Mouse (Mus musculus): ENCODE results near the gene Usp50. TPM values are rescaled to one million over a fixed set of nuclear protein-coding genes. Genes with fewer than 3 reads are reported as not detected.

Usp50 gene
- polyA plus RNA-seq (2015; fragmentation: Nextera tagmentation; extraction: Ambion mirVana) = 1.0 and 1.3 TPM in 2 replicates

DNA sequence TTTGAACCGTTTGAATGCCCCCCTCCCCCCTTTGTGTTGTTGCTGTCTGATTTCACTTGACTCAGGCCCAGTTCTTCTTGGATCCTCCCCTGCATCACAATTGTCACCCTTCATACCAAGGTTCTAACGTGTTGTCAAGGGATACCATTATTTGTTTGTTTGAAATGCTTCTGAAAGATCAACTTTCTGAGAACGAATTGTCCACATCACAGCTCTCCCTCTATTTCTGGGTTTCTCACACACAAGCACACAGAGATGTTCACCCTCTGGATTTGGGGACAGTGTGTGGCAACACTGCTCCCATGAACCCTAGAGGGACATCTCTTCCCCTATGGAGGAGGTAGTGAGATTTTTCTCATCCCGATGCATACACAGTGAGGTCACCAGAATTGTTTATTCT, at the start of gene Usp50:
Usp50 (minus strand) TSS at position 101 of the 400 bp plus-strand sequence.
- no peak for ATAC-seq (ENCODE audit: insufficient read depth)

DNA sequence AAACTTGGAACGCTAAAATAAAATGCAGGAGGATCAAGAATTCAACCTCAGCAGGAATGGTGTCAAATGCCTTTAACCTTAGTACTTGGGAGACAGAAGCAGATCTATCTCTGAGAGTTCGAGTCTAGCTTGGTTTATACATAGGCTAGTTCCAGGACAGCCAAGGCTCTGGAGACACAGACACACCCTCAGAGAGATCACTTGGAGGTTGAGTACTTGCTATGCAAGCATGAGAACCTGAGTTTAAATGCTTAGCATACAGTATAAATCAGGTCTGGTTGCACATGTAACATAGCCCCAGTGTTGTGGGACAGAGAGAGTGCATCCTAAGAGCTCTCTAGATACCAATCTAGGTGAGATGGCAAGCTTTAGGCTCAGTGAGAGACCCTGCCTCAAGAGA, 34.1 kb upstream of the Usp50 start:
- WGBS (ENCODE audit: insufficient replicate concordance) = 69% methylated on average over 2 of the region's 2 CpGs
- ATAC-seq (ENCODE audit: insufficient read depth) = peak; percentile 56
- Histone ChIP-seq H3K27ac (replicated peaks) (peak overlapping the region; percentile 61), H3K4me2 (no peak overlapping the region), H3K36me3 (replicated peaks) (peaks cover 46% of the 10 kb centered on the region), H3K27me3 (no peaks in the 10 kb centered on the region), H3K9me3 (replicated peaks) (no peaks in the 10 kb centered on the region), H3K4me1 (replicated peaks) (peaks cover 37% of the 10 kb centered on the region), H3K4me3 (replicated peaks) (no peak overlapping the region), H3K9ac (no peak overlapping the region)

More for the DNA sequence above, at the start of gene Usp50:
- WGBS (ENCODE audit: insufficient replicate concordance) = 51% methylated on average over 4 of the region's 4 CpGs
- no peak within 1 kb of the TSS for H3K27ac ChIP-seq (replicated peaks)
- no peak within 1 kb of the TSS for H3K4me2 ChIP-seq
- H3K4me1 ChIP-seq (replicated peaks) = peaks cover 6% of the 10 kb centered on the region
- H3K9me3 ChIP-seq (replicated peaks) = no peaks in the 10 kb centered on the region
- H3K9ac ChIP-seq = no peak within 1 kb of the TSS
- no peak within 1 kb of the TSS for H3K4me3 ChIP-seq (replicated peaks)
- H3K27me3 ChIP-seq = no peaks in the 10 kb centered on the region
- H3K36me3 ChIP-seq (replicated peaks) = no peaks in the 10 kb centered on the region

DNA sequence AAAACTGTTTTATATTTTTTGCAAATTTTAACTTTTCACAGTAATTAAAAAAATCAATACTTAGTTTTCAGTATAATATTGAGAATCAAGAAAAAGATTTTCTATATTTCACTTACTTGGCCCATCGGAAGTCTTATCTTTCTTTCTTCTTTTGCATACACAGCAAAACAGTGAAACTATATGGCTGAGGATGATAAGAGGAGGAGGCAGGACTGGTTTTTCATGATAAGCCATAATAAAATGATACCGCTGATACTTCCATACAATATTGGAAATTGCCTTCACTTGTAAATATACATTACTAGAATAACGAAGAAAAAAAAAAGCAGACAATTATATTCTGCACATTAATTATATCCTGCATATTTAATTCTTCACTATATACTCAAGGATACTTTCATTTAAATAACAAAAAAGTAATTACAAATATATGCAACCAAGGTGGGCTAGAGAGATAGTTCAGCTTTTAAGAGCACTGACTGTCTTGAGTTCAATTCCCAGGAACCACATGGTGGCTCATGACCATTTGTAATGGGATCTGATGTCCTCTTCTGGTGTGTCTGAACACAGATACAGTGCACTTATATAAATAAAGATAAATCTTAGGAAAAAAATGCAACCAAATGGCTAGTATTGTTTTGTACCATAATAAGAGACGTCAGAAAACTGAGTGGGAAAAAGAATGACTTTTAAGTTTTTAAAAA, 33.5 kb upstream of the Usp50 start:
- no peak overlapping the region for H3K4me3 ChIP-seq (replicated peaks)
- WGBS (ENCODE audit: insufficient replicate concordance) = 30% methylated on average over 4 of the region's 4 CpGs
- H3K4me2 ChIP-seq = no peak overlapping the region; the same call in 1 of the 2 replicates
- H3K9me3 ChIP-seq (replicated peaks) = no peaks in the 10 kb centered on the region
- peaks cover 37% of the 10 kb centered on the region for H3K4me1 ChIP-seq (replicated peaks)
- peaks cover 49% of the 10 kb centered on the region for H3K36me3 ChIP-seq (replicated peaks)
- peak; percentile 50; the same call in 1 of the 2 replicates for ATAC-seq (ENCODE audit: insufficient read depth)
- no peak overlapping the region for H3K9ac ChIP-seq
- H3K27ac ChIP-seq (replicated peaks) = peak overlapping the region; percentile 70
- no peaks in the 10 kb centered on the region for H3K27me3 ChIP-seq

DNA sequence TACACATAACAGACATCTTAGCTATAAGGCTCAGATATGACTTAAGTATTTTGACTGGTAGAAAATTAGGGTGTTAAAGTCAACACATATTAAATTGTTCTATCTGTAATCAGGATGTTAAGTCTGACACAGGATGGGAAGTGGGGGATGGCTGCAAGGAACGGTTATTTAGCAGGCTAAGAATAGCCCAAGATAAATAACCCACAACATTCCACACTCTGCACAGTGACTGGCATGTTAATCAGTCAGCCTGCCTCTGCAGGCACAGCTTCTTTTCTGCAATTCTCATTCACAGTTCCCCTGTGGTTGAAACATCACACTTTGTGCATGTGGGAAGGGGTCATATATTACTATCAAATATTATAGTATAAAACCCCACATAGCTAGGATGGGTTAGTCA, 32.6 kb upstream of the Usp50 start:
- Histone ChIP-seq H3K4me3 (replicated peaks) (no peak overlapping the region), H3K9me3 (replicated peaks) (no peaks in the 10 kb centered on the region), H3K27me3 (no peaks in the 10 kb centered on the region), H3K36me3 (replicated peaks) (peaks cover 58% of the 10 kb centered on the region), H3K9ac (no peak overlapping the region), H3K27ac (replicated peaks) (peak overlapping the region; percentile 61), H3K4me2 (no peak overlapping the region), H3K4me1 (replicated peaks) (peaks cover 37% of the 10 kb centered on the region)
- peak; percentile 46 for ATAC-seq (ENCODE audit: insufficient read depth)
- 14% methylated on average over 1 of the region's 1 CpGs for WGBS (ENCODE audit: insufficient replicate concordance)

DNA sequence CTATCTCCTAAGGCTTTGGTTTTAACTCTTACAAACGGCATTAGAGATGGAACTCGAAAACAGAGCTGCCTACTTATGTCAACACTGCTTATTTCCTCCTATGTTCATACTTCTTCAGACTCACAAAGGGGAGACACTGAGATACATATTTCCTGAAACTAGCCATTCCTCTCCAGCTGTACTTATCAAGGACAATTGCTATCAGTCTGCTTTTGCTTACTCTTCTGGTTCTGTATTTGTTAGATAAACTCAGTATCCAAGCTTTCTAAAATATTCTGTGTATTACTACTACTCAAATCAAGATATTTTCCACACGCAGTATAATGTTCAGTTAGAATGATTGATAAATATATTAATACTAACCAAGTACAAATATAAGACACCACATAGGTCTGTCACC, 18.7 kb upstream of the Usp50 start:
- no peak overlapping the region for H3K4me3 ChIP-seq (replicated peaks)
- H3K9ac ChIP-seq = no peak overlapping the region
- no peak overlapping the region for H3K27ac ChIP-seq (replicated peaks)
- no peaks in the 10 kb centered on the region; the same call in 1 of the 2 replicates for H3K4me1 ChIP-seq (replicated peaks)
- ATAC-seq (ENCODE audit: insufficient read depth) = no peak
- H3K27me3 ChIP-seq = no peaks in the 10 kb centered on the region
- no peak overlapping the region for H3K4me2 ChIP-seq
- H3K36me3 ChIP-seq (replicated peaks) = peaks cover 70% of the 10 kb centered on the region
- WGBS (ENCODE audit: insufficient replicate concordance) = 58% methylated on average over 3 of the region's 3 CpGs
- H3K9me3 ChIP-seq (replicated peaks) = no peaks in the 10 kb centered on the region

DNA sequence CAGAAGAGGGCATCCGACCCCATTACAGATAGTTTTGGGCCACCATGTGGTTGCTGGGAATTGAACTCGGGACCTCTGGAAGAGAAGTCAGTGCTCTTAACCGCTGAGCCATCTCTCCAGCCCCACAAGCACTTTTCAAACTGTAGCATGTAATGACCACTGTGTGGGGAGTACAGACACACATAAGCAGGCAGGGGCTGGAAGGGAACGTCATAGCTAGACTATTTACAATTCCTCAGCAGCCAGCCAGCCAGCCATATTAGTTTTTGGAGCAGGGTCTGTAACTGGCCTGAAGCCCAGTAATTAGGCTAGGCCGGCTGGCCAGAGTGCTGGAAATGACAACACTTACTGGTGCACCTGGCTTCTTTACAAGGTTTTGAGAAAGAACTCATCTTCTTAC, 15.2 kb upstream of the Usp50 start:
- Histone ChIP-seq H3K27ac (replicated peaks) (0 out of 2 replicates have a peak overlapping the region, but pooled peaks have one; percentile 19), H3K9me3 (replicated peaks) (no peaks in the 10 kb centered on the region), H3K27me3 (no peaks in the 10 kb centered on the region), H3K4me2 (no peak overlapping the region), H3K4me1 (replicated peaks) (no peaks in the 10 kb centered on the region; the same call in 1 of the 2 replicates), H3K4me3 (replicated peaks) (no peak overlapping the region), H3K36me3 (replicated peaks) (peaks cover 72% of the 10 kb centered on the region), H3K9ac (no peak overlapping the region)
- 83% methylated on average over 5 of the region's 5 CpGs for WGBS (ENCODE audit: insufficient replicate concordance)
- ATAC-seq (ENCODE audit: insufficient read depth) = no peak

DNA sequence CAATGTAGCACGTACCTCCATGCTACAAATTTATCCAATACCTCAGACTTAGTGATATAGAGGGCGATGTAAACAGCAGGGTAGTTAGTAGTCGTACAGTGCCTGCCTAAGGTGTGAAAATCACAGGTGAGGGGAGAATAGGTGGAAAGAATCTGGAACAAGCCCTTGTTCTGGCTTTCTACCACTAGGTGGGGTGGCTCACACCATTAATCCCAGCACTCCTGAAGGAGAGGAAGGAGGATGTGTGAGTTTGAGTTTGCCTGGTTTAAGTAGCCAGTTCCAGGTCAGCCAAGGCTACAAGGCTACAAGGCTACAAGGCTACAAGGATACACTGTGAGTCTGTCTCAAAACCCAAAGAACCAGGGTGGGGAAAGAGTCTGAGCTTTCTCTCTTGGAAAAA, 12.4 kb upstream of the Usp50 start:
- H3K4me1 ChIP-seq (replicated peaks) = no peaks in the 10 kb centered on the region
- ATAC-seq (ENCODE audit: insufficient read depth) = no peak
- H3K27me3 ChIP-seq = no peaks in the 10 kb centered on the region
- no peaks in the 10 kb centered on the region for H3K9me3 ChIP-seq (replicated peaks)
- H3K9ac ChIP-seq = no peak overlapping the region
- H3K27ac ChIP-seq (replicated peaks) = no peak overlapping the region
- no peak overlapping the region for H3K4me3 ChIP-seq (replicated peaks)
- peaks cover 81% of the 10 kb centered on the region for H3K36me3 ChIP-seq (replicated peaks)
- H3K4me2 ChIP-seq = no peak overlapping the region
- WGBS (ENCODE audit: insufficient replicate concordance) = 66% methylated on average over 3 of the region's 3 CpGs

DNA sequence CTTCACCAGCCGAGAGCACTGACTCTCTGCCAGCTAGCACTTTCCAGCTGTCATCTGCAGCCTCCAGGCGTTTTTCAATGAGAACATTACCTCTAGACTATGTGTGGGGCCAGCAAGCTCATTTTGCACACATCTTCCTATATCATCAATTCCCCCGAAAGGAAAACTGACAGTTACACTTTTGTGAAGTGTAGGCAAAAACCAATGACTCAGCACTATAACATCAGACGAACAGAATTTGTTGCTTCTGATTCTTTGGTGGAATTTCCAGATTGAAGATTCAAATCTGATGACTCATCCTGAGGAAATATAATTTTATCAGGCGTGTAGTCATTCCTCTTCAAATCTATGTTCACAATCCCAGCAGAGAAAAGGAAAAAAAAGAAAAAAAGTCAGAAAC, 9.3 kb upstream of the Usp50 start:
- Histone ChIP-seq H3K4me2 (no peak overlapping the region), H3K36me3 (replicated peaks) (peaks cover 55% of the 10 kb centered on the region), H3K4me1 (replicated peaks) (peaks cover 5% of the 10 kb centered on the region), H3K9ac (no peak overlapping the region), H3K27me3 (no peaks in the 10 kb centered on the region), H3K27ac (replicated peaks) (no peak overlapping the region), H3K9me3 (replicated peaks) (no peaks in the 10 kb centered on the region), H3K4me3 (replicated peaks) (no peak overlapping the region)
- no peak for ATAC-seq (ENCODE audit: insufficient read depth)
- WGBS (ENCODE audit: insufficient replicate concordance) = 54% methylated on average over 5 of the region's 5 CpGs

DNA sequence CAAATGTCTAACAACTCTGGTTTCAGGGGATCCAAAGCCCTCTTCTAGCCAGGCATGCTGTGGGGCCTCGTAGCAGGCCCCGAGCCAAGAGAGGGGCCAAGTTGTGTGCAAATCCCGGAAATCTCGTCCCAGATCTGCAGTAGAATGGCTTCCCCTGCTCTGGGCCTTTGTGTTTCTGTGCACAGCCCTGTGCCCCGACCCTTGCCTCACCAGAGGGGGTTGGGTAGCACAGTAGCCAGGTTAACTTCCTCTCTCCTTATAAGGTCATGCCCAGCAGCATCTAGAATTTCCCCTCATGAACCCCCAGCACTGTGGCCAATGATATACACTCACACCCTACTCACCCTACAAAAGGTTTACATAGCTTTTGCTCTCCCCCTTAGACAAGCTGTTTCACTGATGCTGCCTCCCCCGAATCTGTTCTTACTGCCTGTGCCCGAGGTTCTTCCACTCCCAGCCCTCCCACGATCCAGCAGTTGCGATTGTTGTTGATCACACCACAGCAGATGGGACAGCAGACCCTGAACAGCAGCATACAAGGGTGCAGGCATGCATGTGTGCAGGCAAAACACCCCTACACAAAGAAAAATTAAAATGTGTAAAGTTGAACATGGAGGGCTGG, 4.6 kb upstream of the Usp50 start:
- WGBS (ENCODE audit: insufficient replicate concordance) = 29% methylated on average over 9 of the region's 9 CpGs
- no peak for ATAC-seq (ENCODE audit: insufficient read depth)

DNA sequence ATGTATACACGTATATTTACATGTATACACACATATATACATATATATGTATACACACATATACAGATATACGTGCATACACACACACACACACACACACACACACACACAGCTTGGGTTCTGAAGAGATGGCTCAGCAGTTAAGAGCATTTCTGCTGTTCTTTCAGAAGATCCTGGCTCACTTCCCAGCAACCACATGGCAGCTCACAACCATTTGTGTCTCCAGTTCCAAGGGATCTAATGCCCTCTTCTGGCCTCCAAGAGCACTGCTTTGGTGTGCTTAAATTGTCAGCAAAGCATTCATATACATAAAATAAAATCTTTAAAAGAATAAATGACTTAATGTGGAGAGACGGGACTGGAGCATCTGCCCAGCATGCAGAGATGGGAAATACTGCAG, 837 bp downstream of the Usp50 start:
- no peak overlapping the region for H3K4me3 ChIP-seq (replicated peaks)
- H3K27ac ChIP-seq (replicated peaks) = no peak overlapping the region
- ATAC-seq (ENCODE audit: insufficient read depth) = no peak
- 64% methylated on average over 3 of the region's 3 CpGs for WGBS (ENCODE audit: insufficient replicate concordance)
- no peaks in the 10 kb centered on the region for H3K9me3 ChIP-seq (replicated peaks)
- no peaks in the 10 kb centered on the region for H3K27me3 ChIP-seq
- no peak overlapping the region for H3K4me2 ChIP-seq
- H3K9ac ChIP-seq = no peak overlapping the region
- no peaks in the 10 kb centered on the region for H3K4me1 ChIP-seq (replicated peaks)
- no peaks in the 10 kb centered on the region for H3K36me3 ChIP-seq (replicated peaks)

More for the DNA sequence above, 4.6 kb upstream of the Usp50 start:
- no peak overlapping the region for H3K4me3 ChIP-seq (replicated peaks)
- no peaks in the 10 kb centered on the region for H3K27me3 ChIP-seq
- H3K4me2 ChIP-seq = no peak overlapping the region
- no peaks in the 10 kb centered on the region for H3K9me3 ChIP-seq (replicated peaks)
- H3K4me1 ChIP-seq (replicated peaks) = peaks cover 6% of the 10 kb centered on the region
- no peak overlapping the region for H3K27ac ChIP-seq (replicated peaks)
- peaks cover 17% of the 10 kb centered on the region for H3K36me3 ChIP-seq (replicated peaks)
- H3K9ac ChIP-seq = no peak overlapping the region

DNA sequence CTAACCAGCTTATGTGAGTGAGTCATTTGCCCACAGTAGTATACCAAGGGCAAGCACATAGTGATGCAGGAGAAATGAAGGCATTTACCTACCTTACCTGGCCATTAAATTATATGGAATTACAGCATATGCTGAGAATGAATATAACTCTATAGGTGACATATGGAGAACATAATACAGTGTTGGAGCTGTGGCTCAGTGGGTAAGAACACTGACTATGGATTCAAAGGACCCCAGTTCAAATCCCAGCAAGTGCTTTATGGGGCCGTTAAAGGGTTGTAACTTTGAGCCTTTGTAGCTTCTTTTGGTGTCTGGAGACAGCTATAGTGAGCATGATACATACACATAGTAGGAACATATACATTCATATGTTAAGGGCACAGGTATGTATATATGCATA, 1.8 kb downstream of the Usp50 start:
- H3K4me1 ChIP-seq (replicated peaks) = no peaks in the 10 kb centered on the region
- WGBS (ENCODE audit: insufficient replicate concordance) = 58% methylated on average over 1 of the region's 1 CpGs

More for the DNA sequence above, 1.8 kb downstream of the Usp50 start:
- no peak for ATAC-seq (ENCODE audit: insufficient read depth)
- no peak overlapping the region for H3K9ac ChIP-seq
- no peaks in the 10 kb centered on the region for H3K9me3 ChIP-seq (replicated peaks)
- no peak overlapping the region for H3K27ac ChIP-seq (replicated peaks)
- no peak overlapping the region for H3K4me2 ChIP-seq
- H3K4me3 ChIP-seq (replicated peaks) = no peak overlapping the region
- H3K27me3 ChIP-seq = no peaks in the 10 kb centered on the region
- no peaks in the 10 kb centered on the region for H3K36me3 ChIP-seq (replicated peaks)
